Mouse (Mus musculus): ENCODE measurements around the gene Vma21-ps.
"Not testable (repeated sequence)": the region's sequence is repeated elsewhere in the genome, so short reads cannot be mapped to it uniquely, and the experiment has no call there.

Vma21-ps gene

DNA sequence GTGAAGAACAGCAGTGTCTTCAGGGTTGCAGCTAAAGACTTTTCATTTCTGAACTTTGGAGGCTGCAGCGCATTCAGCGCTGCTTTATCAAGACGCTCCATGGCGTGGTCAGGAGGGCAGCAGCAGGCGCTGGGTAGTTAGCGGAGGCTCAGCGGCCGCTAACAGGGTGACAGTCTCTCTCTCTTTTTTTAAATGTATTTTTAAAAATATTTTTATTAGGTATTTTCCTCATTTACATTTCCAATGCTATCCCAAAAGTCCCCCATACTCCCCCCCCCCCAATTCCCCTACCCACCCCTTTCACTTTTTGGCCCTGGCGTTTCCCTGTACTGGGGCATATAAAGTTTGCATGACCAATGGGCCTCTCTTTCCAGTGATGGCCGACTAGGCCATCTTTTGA, at the start of gene Vma21-ps:
TSS of gene Vma21-ps (minus strand) at position 101 of the 400 bp plus-strand sequence.
- not testable (repeated sequence) for DNase-seq

DNA sequence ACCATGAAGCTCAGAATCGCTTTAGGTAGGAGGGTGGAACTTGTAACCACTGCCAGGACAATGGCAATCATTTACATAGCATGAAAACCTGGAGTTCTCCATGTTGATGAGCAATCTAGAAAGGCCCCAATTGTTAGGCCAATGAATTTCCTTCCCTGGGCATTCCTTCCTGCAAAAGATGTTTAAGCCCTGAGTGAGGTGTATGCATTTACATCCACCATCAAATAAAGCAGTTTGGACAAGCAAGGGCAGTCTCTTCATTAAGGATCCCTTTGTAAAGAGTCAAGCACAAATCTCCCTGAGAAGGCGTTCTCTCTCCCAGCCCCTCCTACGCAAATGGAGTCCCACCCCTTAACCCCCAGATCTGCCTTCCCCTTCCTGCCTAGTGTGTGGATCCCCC, 46.0 kb upstream of the Vma21-ps start:
- no peak for DNase-seq

DNA sequence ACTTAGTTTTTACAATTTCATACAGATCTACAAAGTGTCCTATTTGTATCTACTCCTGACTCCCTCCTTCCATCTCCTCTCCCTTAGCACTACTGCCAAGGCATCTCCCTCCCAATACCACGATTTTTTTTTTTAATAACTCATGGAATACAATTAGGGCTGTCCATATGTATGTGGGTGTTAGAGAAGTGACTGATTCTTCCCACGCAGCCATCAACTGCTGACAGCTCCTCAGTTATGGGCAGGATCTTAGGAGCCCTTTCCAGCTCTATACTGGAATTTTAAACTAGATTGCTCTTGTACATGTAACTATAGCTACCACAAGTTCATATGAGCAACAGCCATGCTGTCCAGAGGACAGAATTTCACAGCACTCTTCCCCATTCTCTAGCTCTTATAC, 33.6 kb upstream of the Vma21-ps start:
- no peak for DNase-seq

DNA sequence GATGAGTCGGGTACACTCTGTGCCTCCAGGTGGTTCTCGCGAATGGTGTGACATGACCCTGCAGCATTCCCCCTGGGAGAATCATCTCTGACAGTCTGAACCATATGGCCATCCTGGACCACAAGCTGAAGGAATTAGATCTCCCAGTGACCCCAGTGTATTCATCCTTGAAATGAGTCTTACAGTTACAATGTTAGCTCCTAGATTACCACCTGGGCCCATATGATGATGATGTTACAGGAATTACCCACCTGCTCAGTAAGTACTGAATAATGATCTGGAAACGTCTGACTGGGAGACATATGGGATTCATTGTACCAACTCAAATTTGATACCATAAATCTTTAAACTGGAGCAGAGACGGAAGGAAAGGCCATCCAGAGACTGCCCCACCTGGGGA, 29.4 kb upstream of the Vma21-ps start:
- DNase-seq, result no peak

DNA sequence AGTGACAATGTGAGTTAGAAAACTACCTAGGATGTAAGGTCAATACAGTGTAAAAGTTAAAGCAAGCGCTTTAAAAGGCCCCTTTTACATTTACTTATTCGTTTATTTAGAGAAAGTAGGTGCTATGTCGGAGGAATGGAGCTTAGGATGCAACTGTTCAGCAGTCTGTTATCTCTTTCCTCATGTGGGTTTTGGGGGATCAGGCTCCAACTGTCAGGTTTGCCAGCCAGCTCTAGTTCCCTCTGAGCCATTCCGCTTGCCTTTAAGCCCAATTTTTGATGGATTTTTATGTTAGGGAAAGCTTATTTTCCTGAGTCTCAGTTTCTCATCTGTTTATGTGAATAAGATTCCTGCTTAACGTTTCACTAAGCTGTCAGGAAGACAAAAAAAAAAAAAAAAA, 22.3 kb upstream of the Vma21-ps start:
- DNase-seq, result no peak

DNA sequence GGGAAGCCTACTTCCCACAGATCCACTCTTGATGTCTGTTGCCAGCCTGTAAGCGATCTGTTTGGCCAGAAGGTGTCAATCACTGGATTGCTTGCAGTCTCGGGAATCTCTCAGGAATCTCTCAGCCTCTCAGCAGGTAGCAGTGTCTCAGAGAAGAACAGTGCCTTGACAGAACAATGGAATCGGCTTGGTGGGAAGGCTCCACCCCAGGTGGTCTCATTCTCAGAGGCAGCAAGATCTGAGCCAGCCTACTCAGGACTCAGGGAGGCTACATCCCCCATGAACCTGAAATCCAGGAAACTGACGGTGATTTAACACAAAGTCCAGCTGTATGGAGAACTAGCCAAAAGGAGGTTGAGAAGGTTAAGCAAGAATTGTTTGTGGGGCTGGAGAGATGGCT, 20.5 kb upstream of the Vma21-ps start:
- no peak for DNase-seq

DNA sequence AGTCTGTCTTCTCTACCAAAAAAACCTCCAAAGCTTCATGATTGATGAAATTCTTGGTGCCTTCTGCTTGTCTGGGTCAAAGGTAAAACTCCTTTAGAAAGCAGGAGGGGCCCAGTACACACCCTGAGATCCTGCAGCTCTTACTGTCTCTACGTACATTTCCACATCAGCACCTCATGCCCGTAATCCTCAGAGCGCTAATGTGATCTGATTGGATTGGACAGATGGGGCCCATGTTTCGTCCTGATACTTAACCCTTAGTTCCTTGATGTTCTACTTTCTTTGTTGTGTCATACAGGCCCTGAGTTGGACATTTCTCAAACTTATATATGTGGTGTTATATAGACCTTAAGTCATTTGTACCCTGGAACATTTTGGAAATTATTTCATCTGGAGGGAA, 9.6 kb downstream of the Vma21-ps start:
- no peak for DNase-seq

DNA sequence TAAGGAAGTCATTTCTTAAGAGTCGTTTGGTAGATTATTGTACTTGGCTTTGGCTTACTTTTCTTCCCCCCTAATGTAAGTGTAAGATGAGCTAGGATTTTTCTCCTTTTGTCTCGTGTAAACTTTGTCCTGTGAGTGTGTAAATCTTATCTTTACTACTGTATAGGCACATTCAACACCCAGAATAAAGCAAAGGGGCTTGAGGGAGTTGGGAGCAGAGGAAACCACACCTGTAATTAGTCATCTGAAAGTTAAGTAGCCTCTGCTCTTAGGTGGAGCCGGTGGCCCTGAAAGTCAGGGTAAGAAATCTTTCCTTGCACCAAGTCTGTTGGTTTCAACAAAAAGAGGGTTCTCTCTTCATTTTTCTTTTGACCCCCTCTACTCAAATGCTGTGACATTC, 23.6 kb downstream of the Vma21-ps start:
- DNase-seq, result no peak

DNA sequence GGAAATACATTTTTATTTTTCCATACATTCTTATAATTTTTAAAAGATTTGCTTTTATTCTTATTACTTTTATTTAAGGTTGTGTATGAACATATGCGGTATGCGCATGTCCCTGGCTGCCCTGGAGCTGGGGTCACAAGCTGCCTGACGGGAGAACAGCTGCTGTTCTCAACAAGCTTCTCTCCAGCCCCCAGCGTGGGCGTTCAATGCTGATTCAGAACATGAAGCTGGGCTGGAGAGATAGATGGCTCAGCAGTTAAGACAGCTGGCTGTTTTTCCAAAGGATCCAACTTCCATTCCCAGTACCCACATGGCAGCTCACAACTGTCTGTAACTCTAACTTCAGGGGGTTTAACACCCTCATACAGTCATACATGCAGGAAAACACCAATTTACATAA, 35.7 kb downstream of the Vma21-ps start:
- DNase-seq, result no peak

DNA sequence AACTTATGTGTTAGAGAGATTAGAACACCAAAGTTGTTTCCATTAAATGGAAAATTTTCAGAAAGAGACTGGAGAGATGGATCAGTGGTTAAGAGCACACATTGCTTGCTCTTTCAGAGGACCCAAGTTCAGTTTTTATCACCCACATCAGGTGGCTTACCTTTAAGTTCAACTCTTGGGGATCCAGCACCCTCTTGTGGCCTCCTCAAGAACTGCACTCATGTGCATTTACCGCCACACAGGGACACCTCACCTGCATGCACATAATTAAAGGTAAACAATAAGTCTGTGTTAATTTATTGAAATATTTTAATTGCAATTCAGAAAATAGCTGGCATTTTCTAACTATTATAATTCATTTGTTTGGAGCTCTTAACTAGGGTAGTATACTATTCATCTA, 37.3 kb downstream of the Vma21-ps start:
- no peak for DNase-seq

All from cerebellum, adult 8-10 months (tissue).